Mouse (Mus musculus): ENCODE results near the gene Rbfox1.

The Rbfox1 gene

DNA sequence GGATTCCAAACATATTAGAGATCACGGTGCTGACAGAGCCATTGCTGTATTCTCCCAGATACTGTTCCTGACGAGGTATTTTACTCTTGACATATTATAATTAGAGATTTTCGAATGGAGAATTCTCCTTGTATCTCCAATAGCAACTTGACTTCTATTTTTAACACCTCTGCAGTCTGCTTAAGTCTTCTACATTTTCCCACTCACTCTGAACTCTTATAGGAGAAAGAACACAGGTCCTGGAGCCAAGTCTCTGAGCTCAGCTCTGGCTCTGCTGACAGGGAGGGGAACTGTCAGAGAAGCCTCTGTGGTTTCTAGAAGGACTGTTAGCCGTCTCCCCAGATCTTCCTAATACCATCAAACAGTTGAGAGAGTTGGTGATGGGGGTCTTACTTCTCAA, 1344.1 kb downstream of the Rbfox1 start:
- no peak for DNase-seq (ENCODE audit: low spot score)

DNA sequence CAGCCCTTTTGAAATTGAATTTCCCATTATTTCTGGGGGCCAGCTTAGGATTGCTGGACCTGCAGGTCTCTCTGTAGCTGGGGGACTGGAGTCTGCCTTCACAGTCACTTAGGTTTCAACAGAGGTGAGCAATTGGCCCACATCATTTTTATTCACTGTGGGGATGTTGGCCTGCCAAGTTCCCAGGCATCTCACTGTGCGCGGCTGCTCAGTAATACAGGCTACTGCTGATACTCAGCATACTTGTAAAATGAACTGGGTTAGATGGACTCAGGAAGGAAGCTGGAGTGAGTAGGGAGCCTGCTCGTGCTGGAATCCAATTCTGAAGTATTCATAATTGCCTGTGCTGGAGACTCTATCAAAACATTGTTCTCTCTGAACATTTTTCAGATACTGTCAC, 1356.5 kb downstream of the Rbfox1 start:
- no peak for DNase-seq (ENCODE audit: low spot score)

DNA sequence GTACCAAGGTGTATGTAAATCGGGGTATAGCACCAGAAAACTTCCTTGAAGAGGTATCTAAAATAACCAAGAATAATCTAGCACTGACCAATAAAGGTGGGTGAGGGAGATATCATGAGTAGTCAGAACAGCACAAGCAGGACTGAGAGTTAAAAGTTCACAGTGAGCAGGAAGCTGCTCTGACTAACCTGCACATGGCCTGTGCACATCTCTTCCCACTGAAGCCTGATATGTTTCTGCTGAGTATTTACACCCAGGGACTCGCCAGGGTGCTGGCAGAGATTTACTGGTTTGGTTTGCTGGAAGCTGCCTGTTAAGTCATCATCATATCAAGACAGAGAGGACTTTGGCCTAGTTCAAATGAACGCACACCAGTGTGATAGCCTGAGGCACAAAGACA, 1357.3 kb downstream of the Rbfox1 start:
- DNase-seq (ENCODE audit: low spot score), result no peak

DNA sequence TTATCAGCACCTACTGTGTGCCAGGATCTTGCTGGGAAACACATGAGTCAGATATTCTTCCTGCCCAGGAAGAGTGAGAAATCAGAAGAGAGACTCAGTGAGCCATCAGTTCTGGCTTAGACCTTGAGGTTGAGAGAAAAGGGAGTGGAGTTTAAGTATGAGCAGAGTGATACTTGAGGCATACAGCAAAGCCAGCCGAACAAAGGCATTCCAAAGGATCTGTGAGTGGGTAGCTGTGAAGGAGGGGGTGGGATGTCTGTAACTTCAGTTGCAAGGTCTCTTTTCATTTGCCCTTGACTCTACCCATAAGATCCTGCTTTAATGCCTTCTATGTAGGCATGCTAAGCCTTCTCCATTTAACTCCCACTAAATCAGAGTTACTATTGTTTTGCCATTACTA, 1359.2 kb downstream of the Rbfox1 start:
- no peak for DNase-seq (ENCODE audit: low spot score)

DNA sequence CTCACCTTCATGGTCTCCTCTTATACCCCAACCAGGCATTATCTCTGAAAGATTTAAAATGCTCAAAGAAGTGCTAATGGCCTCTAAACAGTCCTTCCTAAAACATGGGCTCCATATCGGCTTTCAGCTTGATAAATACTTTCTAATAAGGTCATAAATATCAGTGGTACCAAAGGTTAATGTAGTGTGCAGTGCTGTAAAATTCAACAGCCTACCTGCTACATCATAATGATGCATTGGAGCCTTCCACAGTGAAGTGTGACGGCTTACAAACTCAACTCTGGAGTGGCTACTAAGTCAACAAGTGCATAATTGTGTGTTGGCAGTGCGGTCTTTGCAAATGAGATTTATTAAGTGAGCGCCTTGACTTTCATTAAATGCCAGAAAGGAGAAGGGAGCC, 1366.5 kb downstream of the Rbfox1 start:
- DNase-seq (ENCODE audit: low spot score), result no peak

DNA sequence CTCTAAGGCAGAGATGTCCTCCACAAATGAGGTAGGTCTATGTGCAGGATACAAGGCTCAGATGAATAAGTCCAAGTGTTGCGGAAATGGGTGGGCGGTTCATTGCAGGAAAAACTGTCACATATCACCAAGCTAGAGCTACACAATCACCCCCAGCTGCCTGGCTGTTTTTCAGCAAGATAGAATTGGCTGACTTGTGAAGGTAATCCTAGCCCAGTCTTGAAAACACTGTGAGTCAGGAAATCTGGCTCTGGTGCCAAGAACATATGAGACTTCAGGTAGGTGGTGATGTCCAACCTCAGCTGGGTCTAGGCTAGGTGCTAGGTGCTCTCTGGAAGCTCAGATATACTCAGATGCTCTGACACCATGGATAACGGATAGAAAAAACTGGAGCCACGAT, 1372.2 kb downstream of the Rbfox1 start:
- DNase-seq (ENCODE audit: low spot score), result no peak

DNA sequence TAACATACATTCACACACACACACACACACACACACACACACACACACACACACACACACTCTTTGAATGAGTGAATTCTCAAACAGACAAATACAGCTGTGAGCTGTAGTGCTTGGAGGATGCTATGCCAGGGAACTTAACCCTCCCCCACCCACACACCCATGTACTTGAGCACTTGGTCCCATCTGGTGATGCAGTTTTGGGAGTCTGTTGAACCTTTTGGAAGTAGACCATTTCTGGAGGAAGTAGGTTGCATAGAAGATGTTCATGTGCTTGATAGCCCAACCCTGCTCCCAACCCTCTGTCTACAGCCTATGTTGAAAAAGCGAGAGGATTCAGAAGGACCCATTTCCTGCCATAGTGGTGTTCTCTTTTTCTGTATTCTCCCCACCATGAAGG, 1378.1 kb downstream of the Rbfox1 start:
- DNase-seq (ENCODE audit: low spot score), result no peak

DNA sequence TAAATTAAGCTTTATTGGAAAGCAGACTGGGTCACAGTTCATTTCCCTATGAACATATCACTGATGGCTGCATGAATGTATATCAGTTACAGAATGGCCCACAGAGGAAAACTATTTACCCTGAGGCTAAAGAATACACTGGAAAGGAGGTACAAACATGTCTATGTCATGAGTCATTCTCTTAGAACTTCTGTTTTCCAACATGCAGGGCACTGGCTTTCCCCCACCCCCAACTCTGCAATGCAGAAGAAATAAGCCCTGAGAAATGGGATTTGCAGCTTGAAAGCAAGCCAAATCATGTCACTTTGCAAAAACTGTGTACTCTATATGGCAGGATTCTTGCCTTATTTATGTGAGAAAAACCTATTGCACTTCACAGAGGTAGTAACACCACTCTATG, 1380.6 kb downstream of the Rbfox1 start:
- DNase-seq (ENCODE audit: low spot score), result no peak

DNA sequence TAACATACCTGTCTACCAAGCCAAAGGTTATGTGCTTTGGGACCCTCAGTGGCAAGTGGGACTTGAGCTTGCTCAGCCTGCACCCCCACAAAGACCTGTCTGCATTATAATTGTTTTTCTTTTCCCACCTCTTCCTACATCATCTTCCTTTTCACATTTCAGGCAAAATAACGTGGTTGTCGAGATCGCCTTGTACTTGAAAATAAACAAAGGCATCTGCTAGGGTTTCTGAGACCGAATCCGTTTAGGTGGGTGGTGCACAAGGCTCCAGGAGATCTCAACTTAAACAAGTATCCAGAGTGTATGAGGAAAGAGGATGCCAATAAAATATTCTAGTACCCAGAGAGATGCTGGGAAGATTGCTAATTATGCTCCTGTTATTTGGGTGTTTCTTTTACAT, 1390.3 kb downstream of the Rbfox1 start:
- no peak for DNase-seq (ENCODE audit: low spot score)

DNA sequence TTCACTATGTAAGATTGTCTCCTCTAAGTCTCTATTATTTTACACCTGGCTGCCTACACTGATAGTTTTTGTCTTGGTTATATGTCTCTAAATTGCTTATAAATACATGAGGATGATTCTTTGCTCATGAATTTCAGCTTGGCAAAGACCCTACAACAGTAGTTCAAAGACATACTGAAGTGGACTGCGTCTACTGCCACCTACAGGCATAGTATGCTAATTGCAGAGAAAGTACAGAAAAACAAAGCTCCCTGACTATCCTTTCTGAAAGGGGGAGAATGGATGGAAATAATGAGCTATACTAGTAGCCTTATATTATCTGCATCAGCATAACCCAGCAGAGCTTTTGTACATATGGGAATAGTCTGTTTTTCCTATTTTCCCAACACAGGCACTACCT, 1390.7 kb downstream of the Rbfox1 start:
- DNase-seq (ENCODE audit: low spot score), result no peak

DNA sequence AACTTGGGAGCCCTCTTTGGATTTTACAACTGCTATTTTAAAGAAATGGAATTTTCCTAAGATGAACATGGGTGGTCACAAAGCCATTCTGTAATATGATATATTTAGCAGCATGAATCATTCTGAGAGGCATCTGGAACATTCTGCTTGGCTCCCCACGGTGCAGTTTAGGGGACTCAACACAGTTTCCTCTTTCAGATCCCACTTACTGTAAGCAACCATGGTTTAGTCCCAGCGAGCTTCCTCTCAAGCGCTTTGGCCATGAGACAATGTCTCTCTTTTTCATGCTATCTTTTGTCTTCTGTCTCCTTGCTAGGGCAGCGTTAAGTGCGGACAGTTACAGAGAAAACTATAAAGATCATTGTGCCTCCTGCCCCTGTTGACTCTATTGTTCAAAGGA, 1394.4 kb downstream of the Rbfox1 start:
- no peak for DNase-seq (ENCODE audit: low spot score)

DNA sequence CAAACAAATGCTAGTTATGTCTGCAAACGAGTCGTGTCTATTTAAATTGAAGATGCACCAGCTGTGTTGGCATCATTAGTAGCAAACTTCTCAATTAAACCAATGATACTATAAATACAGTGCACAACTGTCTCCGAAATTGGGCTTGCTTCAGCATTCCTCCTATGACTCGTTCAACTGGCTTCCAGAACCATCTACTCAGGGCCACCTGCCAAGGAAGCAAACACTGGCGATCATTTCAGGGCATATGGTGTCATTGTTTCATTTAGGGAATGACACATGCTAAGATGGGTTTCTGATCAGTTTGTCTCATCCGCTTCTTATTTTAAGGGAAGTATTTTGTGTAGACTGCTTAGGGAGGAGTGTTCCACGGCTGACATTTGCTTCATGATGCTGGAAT, 1397.1 kb downstream of the Rbfox1 start:
- no peak for DNase-seq (ENCODE audit: low spot score)

DNA sequence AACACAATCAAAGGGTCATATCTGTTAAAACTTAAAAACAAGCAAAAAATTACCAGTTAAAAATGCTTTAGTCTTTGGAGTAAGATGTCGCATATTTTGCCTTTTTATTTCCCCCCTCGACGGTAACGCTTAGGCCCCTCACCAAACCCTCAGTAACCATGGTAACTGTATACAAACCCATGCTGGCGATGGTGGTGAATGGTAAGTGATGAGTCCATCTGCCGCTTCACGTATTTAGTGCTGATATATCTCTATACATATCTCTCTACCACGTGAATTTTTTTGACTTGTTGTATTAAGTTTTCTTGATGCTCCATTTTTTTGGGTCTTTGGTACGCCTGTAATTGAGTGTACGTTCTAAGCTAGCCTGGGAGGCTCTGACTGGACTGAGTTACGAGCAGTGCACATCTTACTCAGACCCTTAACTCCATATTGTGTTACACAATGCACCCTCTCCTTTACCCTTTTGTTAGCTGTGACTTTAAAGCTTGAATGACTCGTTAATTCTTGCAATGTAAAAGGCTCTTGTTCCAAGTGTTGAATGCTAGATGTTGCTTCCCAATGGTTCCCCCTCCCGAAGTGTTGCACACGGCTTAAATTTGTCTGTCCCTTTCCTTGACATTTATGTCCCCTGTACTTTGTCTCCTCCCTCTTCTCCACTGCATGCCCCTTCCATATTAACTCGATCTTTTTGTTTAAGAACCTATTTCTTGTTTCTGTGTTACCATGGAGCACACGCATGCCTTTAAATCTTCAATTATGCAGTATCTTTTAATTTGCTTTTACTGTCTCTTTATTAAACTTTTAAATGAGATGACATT, 1408.0 kb downstream of the Rbfox1 start:
- DNase-seq (ENCODE audit: low spot score), result no peak

DNA sequence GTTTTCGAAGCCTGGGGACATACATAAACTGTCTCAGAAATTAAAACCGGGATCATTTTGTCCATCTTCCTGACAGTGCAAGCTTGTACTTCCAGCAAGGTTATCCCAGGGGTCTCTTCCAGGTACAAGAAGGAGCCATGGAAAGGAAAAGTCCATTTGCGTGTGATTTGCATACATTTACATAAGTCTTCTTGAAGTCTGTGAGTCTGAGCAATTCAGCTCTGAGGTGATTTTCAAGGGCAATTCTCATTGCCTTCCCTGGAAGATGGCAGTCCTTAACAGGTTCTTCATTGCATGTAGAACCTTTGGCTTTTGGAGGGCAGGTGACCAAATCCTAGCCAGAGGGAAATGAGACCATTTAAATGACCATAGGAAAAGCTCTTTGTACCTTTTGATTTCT, 1417.3 kb downstream of the Rbfox1 start:
- no peak for DNase-seq (ENCODE audit: low spot score)

DNA sequence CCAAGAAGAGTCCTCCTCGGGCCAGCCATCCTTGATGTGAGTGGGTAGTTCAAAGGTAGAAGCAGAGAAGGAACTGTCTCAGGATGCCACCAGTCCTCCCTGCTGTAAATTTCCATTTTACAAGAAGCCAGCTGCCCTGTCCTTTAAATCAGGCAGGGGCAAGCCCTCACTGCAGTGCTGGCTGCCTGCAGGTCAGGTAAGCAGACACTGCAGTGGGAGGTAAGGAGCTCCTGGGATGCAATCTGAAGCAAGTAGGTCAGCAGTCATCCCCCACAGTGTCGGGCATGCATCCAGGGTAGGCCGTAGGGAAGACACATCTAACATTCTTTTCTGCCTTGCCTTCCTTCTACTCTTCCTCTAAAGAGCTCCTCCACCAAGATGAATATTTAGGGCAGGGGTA, 1444.0 kb downstream of the Rbfox1 start:
- no peak for DNase-seq (ENCODE audit: low spot score)

DNA sequence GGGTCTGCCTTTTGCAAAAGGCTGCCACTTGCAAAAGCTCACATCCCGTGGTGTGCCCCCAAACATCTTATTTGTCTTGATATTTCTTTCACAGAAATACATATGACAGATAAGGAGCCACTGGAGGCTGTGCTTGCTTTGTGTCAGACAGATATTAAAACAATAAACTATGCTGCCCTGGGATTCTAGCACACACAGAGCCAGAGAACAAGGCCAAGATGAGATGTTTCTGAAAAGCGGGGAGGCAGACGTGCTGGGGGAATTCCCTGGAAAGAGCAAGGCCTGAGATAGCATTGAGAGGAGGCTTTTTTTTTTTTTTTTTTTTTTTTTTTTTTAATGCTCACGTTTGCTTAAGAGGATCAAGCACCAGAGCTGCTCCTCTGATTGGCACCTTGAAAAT, 1456.0 kb downstream of the Rbfox1 start:
- DNase-seq (ENCODE audit: low spot score), result no peak

DNA sequence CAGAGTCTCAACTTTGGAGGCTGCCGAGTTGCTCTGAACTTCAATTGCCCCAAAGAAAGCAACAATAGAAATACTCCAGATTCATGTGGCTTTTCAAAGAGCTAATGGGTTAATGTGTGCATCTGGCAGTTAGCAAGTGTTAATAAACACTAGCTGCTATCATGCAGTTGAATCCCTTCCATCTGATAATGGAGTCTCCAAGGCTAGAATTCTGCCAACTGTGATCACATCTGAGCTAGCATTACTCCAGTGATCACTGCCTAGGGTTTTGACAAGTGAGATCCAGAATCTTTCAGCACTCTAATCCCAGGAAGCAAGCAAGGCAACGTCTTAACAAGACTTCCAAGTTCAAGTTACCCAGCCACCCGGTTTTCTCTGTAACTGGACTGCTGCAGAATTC, 1460.1 kb downstream of the Rbfox1 start:
- DNase-seq (ENCODE audit: low spot score), result no peak

DNA sequence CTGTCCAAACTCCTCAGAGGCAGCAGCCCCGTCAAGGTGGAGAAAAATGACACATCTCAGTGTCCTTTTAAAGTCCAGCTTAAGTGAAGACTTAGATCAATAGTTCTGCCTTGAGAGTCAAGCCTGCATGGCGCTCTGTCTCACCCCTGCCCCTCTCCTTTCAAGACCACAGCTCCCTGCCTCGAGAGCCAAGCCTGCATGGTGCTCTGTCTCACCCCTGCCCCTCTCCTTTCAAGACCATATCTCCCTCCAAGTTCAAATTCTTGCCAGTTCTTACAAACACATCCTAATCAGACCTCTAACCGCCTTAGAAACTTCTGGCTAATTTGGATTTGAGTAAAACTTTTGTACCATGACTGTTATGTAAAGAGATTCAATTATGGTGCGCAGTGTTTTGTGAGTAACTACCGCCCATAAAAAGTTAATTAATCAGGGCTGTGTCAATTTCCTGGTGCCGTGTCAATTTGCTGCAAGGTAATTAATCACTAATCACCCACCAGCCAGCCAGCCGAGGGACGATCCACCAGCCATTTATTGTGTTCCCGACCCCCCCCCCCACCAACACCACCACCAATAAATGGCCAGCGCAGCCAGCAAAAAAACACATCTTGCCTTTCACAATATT, 1461.0 kb downstream of the Rbfox1 start:
- DNase-seq (ENCODE audit: low spot score), result no peak

DNA sequence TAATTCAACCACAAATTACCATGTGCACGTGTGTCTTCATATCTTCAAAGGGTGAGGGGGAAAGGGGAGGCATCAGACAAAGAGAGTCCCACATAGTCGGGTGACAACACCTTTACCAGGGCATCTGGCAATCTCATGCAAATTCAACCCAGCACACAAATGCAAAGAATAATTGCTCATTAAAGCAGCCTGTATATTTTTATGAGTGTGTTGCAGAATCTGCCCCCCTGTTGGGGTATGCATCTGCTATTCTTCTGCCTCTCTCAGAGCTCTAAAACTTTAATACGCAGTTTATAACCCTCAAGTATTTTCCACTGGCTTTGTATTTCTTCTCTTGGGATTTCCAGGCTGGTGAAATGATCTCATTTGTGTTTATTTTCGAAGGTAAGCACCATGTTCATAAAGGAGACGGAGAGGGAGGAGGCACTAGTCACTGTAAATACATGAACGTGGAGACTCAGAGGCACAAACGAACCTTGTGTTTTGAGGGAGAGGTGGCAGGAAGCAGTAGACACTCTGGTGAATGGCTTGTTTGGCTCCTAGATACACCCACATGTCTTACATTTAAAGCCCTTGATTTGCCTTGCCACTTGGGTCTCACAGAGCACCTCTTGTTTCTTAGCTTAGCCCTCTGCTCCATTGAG, 1462.5 kb downstream of the Rbfox1 start:
- DNase-seq (ENCODE audit: low spot score), result no peak

DNA sequence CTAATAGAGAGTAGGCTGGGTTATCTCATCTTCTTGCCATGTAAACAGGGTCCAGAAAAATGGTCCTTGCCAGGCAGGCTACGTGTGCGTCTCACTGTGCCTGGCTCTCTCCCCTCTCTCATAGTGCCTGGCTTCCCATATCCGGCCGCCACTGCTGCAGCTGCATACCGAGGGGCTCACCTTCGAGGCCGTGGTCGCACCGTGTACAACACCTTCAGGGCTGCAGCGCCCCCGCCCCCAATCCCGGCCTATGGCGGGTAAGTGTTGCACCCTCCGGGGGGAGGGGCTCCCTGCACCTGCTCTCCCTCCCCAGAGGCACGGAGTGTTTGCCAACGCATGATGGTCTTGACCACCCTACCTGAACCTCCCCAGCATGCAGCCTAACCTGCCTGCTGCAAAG, 1467.7 kb downstream of the Rbfox1 start:
- DNase-seq (ENCODE audit: low spot score), result no peak

DNA sequence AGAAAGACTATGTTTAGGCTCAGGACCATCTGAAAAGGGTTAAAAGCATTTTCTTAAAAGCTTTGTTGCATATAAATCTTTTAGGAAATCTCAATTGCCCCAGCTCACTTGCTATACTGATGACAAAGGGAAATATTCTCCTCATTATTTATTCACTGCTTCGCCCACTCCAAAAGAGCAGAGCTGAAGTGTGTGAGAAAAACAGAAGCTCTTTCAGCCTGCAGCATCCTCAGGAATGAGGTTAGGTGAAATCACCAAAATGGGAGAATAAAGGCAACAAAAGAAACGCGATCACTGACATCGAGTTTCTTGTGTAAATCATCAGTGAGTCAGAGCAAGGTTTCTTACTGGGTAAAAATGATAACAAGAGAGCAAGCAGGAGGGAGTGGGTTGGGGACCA, 1469.0 kb downstream of the Rbfox1 start:
- DNase-seq (ENCODE audit: low spot score), result no peak

DNA sequence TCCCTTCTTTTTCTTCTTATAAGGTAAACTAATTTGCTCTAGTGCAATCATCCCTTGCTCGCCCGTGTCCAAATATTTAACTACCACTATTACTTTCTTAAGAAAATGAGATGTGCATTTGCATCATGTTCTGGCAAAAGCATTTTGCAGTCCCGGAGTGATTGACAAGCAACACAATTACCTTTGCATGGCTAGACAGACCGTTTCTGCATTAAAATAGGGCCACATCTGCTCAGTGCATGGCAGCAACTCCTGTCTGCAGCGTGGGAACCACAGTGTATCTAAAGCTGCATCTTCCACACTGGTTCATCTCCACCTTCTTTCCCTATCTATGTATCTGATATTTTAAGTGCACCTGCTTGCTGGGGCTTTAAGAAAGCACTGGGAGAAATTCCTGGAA, 1473.9 kb downstream of the Rbfox1 start:
- no peak for DNase-seq (ENCODE audit: low spot score)

DNA sequence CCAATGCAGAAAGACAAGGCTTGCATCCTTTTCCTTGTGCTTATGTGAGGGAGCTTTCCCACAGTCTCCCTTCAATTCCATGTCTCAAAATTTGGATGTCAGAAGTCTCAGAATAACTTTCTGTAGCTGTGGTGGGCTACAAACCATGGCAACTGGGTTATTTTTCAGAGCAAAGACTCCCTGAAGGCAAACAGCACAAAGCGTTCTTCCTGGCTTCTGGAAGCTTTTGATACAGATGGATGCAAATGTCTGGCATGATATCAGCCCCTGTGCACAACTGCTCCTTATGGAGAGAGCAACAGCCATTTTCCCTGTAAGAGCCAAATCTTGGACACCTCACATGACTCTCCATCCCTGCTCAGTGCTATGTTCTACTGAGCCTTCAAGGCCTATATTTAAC, 1475.6 kb downstream of the Rbfox1 start:
- DNase-seq (ENCODE audit: low spot score), result no peak

DNA sequence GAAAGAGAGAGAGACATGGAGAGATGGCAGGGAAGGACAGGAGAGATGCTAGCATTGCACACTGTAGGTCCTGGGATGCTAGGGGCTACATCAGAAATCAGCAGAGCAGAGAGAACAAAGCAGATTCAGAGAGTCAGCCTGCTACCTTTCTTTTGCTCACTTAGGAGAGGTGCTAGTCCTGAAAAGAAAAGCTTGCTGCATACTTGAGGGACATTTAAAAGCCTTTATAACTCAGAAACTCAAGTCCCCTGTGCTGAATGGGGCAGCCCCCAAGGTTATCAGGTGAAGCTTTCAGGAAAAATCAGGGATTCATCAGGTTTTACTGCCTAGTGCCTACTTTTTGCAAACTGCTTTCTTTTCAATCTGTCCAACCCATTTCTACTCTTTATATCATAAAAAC, 1480.7 kb downstream of the Rbfox1 start:
- DNase-seq (ENCODE audit: low spot score), result no peak

Data from urinary bladder, postnatal 25 days (tissue).